Mouse (Mus musculus) MEL (cell line): ENCODE data around the gene 1700029I15Rik. TPM values are rescaled to one million over a fixed set of nuclear protein-coding genes. Genes with fewer than 3 reads are reported as not detected.

Source experiments
- DNase-seq: peaks from one replicate; pipeline ENCODE4 v3.0.0; 2011; ENCODE audit warnings: low read depth, low spot score
- H3K27ac ChIP-seq: 2 replicates; pipeline ENCODE4 v1.5.1; 2012; ENCODE audit warnings: low read depth, mild to moderate bottlenecking, control low read depth, low read length, moderate library complexity; ENCODE audit not compliant: control insufficient read depth
- H3K27me3 ChIP-seq, 2 experiments: fragments of 150-350 bp in 1 of 2; sonication (generic) in 1 of 2; 2 replicates each; pipeline ENCODE4 v1.6.1; 2012; ENCODE audit warnings: low read length in 2 of 2, mild to moderate bottlenecking in 2 of 2, improper control_type of control experiment in 1 of 2, moderate library complexity in 1 of 2; ENCODE audit not compliant: insufficient read depth in 2 of 2, control insufficient read depth in 1 of 2
- H3K36me3 ChIP-seq, 2 experiments: 2 replicates each; pipeline ENCODE4 v1.6.1; 2012 to 2014; ENCODE audit warnings: low read length in 2 of 2, improper control_type of control experiment in 1 of 2, inconsistent platforms in 1 of 2, mild to moderate bottlenecking in 1 of 2; ENCODE audit not compliant: insufficient read depth in 2 of 2, control insufficient read depth in 1 of 2
- H3K4me1 ChIP-seq, 2 experiments: fragments of 150-350 bp in 1 of 2; sonication (generic) in 1 of 2; 2 replicates each; pipeline ENCODE4 v1.6.1; 2012; ENCODE audit warnings: low read length in 2 of 2, improper control_type of control experiment in 1 of 2, mild to moderate bottlenecking in 1 of 2; ENCODE audit not compliant: insufficient read depth in 2 of 2, control insufficient read depth in 1 of 2
- H3K4me3 ChIP-seq, 2 experiments: fragments of 150-350 bp in 1 of 2; sonication (generic) in 1 of 2; 2 replicates each; pipeline ENCODE4 v1.5.1; 2012; ENCODE audit warnings: low read depth in 2 of 2, low read length in 2 of 2, mild to moderate bottlenecking in 2 of 2, moderate library complexity in 2 of 2, control low read depth in 1 of 2, improper control_type of control experiment in 1 of 2; ENCODE audit not compliant: control insufficient read depth in 1 of 2, insufficient read depth in 1 of 2
- H3K79me2 ChIP-seq: 2 replicates; pipeline ENCODE4 v1.6.1; 2012; ENCODE audit warnings: mild to moderate bottlenecking, low read length, moderate library complexity; ENCODE audit not compliant: control insufficient read depth, poor library complexity, insufficient read depth
- H3K9ac ChIP-seq: 2 replicates; pipeline ENCODE4 v1.6.1; 2012; ENCODE audit warnings: low read depth, mild to moderate bottlenecking, control low read depth, low read length, moderate library complexity; ENCODE audit not compliant: control insufficient read depth, poor library complexity, severe bottlenecking
- H3K9me3 ChIP-seq: fragments of 150-350 bp; sonication (generic); replicated peaks from 2 replicates; pipeline ENCODE4 v1.6.1; 2012; ENCODE audit warnings: mild to moderate bottlenecking, low read length, improper control_type of control experiment, moderate library complexity; ENCODE audit not compliant: insufficient read depth
- BHLHE40 ChIP-seq: IDR thresholded peaks from 2 replicates; pipeline ENCODE4 v1.6.1; 2012; ENCODE audit warnings: low read depth, mild to moderate bottlenecking, inconsistent platforms, low read length, improper control_type of control experiment, borderline replicate concordance
- CHD1 ChIP-seq: IDR thresholded peaks from 2 replicates; pipeline ENCODE4 v1.6.1; 2012; ENCODE audit warnings: low read depth, mild to moderate bottlenecking, inconsistent platforms, low read length, improper control_type of control experiment
- CHD2 ChIP-seq: IDR thresholded peaks from 2 replicates; pipeline ENCODE4 v1.6.1; 2011; ENCODE audit warnings: low read length, improper control_type of control experiment
- CTCF ChIP-seq, 3 experiments: IDR thresholded peaks in 2 of 3; conservative IDR thresholded peaks in 1 of 3; 2 replicates each; pipeline ENCODE4 v1.5.1; 2011 to 2012; ENCODE audit warnings: low read length in 3 of 3, low read depth in 2 of 3, mild to moderate bottlenecking in 2 of 3, improper control_type of control experiment in 1 of 3, inconsistent platforms in 1 of 3, mixed read lengths in 1 of 3, moderate library complexity in 1 of 3; ENCODE audit not compliant: control insufficient read depth in 1 of 3, insufficient read depth in 1 of 3, poor library complexity in 1 of 3, severe bottlenecking in 1 of 3
- E2F4 ChIP-seq: IDR thresholded peaks from 2 replicates; pipeline ENCODE4 v1.6.1; 2011; ENCODE audit warnings: low read depth, low read length, improper control_type of control experiment, borderline replicate concordance
- ELF1 ChIP-seq: IDR thresholded peaks from 2 replicates; pipeline ENCODE4 v1.6.1; 2014; ENCODE audit warnings: low read depth, mild to moderate bottlenecking, inconsistent platforms, low read length, improper control_type of control experiment, moderate library complexity
- EP300 ChIP-seq, 2 experiments: IDR thresholded peaks; 2 replicates each; pipeline ENCODE4 v1.6.1; 2011; ENCODE audit warnings: improper control_type of control experiment in 2 of 2, low read length in 2 of 2, low read depth in 1 of 2, mild to moderate bottlenecking in 1 of 2
- GABPA ChIP-seq: IDR thresholded peaks from 2 replicates; pipeline ENCODE4 v1.6.1; 2012; ENCODE audit warnings: low read depth, mild to moderate bottlenecking, inconsistent platforms, low read length, improper control_type of control experiment, moderate library complexity
- GATA1 ChIP-seq: IDR thresholded peaks from 2 replicates; pipeline ENCODE4 v1.6.1; 2011; ENCODE audit warnings: low read depth, low read length, improper control_type of control experiment
- KAT2A ChIP-seq: conservative IDR thresholded peaks from 2 replicates; pipeline ENCODE4 v1.6.1; 2012; ENCODE audit warnings: low read depth, low read length, improper control_type of control experiment, inconsistent platforms
- MAX ChIP-seq: IDR thresholded peaks from 2 replicates; pipeline ENCODE4 v1.6.1; 2011; ENCODE audit warnings: low read length, improper control_type of control experiment
- MAZ ChIP-seq: IDR thresholded peaks from 2 replicates; pipeline ENCODE4 v1.6.1; 2012; ENCODE audit warnings: low read depth, mild to moderate bottlenecking, inconsistent platforms, low read length, improper control_type of control experiment
- MEF2A ChIP-seq: IDR thresholded peaks from 2 replicates; pipeline ENCODE4 v1.6.1; 2014; ENCODE audit warnings: low read depth, mild to moderate bottlenecking, inconsistent platforms, low read length, improper control_type of control experiment; ENCODE audit not compliant: poor library complexity, insufficient replicate concordance, severe bottlenecking; ENCODE audit errors: extremely low read depth
- MXI1 ChIP-seq: IDR thresholded peaks from 2 replicates; pipeline ENCODE4 v1.6.1; 2011; ENCODE audit warnings: mild to moderate bottlenecking, low read depth, low read length, improper control_type of control experiment
- MYB ChIP-seq: IDR thresholded peaks from 2 replicates; pipeline ENCODE4 v1.6.1; 2011; ENCODE audit warnings: mild to moderate bottlenecking, low read depth, low read length, improper control_type of control experiment
- NRF1 ChIP-seq: IDR thresholded peaks from 2 replicates; pipeline ENCODE4 v1.6.1; 2014; ENCODE audit warnings: low read depth, mild to moderate bottlenecking, inconsistent platforms, low read length, improper control_type of control experiment, moderate library complexity; ENCODE audit not compliant: poor library complexity, insufficient read depth, severe bottlenecking
- POLR2A ChIP-seq, 2 experiments: IDR thresholded peaks; 2 replicates each; pipeline ENCODE4 v1.6.1; 2011 to 2012; ENCODE audit warnings: low read length in 2 of 2, mild to moderate bottlenecking in 2 of 2, control low read depth in 1 of 2, improper control_type of control experiment in 1 of 2, low read depth in 1 of 2, moderate library complexity in 1 of 2; ENCODE audit not compliant: control insufficient read depth in 1 of 2, insufficient read depth in 1 of 2, poor library complexity in 1 of 2
- POLR2AphosphoS2 ChIP-seq: IDR thresholded peaks from 2 replicates; pipeline ENCODE4 v1.6.1; 2011; ENCODE audit warnings: low read length, improper control_type of control experiment
- RCOR1 ChIP-seq: IDR thresholded peaks from 2 replicates; pipeline ENCODE4 v1.6.1; 2012; ENCODE audit warnings: low read depth, mild to moderate bottlenecking, inconsistent platforms, low read length, improper control_type of control experiment
- SIN3A ChIP-seq: IDR thresholded peaks from 2 replicates; pipeline ENCODE4 v1.6.1; 2012; ENCODE audit warnings: low read length, improper control_type of control experiment, inconsistent platforms
- TCF12 ChIP-seq: IDR thresholded peaks from 2 replicates; pipeline ENCODE4 v1.6.1; 2014; ENCODE audit warnings: low read depth, mild to moderate bottlenecking, inconsistent platforms, low read length, improper control_type of control experiment, moderate library complexity
- UBTF ChIP-seq: IDR thresholded peaks from 2 replicates; pipeline ENCODE4 v1.6.1; 2012; ENCODE audit warnings: low read depth, mild to moderate bottlenecking, inconsistent platforms, low read length, improper control_type of control experiment, moderate library complexity, borderline replicate concordance; ENCODE audit not compliant: insufficient read depth
- USF1 ChIP-seq: IDR thresholded peaks from 2 replicates; pipeline ENCODE4 v1.6.1; 2014; ENCODE audit warnings: low read depth, mild to moderate bottlenecking, inconsistent platforms, low read length, improper control_type of control experiment, moderate library complexity
- ZC3H11A ChIP-seq: IDR thresholded peaks from 2 replicates; pipeline ENCODE4 v1.6.1; 2012; ENCODE audit warnings: low read depth, mild to moderate bottlenecking, inconsistent platforms, low read length, improper control_type of control experiment
- polyA plus RNA-seq, 2 experiments: library from polyadenylated mRNA; stranded (reverse) in 1 of 2; unstranded in 1 of 2; fragments of >175 nt in 1 of 2; fragments of >200 nt in 1 of 2; gene quantifications; 2 replicates each; pipeline versions ENCODE4 v1.2.1 to v1.2.4; 2012; ENCODE audit warnings: low replicate concordance in 2 of 2, low read depth in 1 of 2; ENCODE audit not compliant: insufficient read length in 2 of 2, insufficient read depth in 1 of 2, missing spikeins in 1 of 2
- total RNA-seq: library from RNA; depleted of rRNA; stranded (reverse); fragments of 300-350 nt; gene quantifications from 2 replicates; pipeline ENCODE4 v1.2.3, GENCODE M21; 2012

The 1700029I15Rik gene
- total and polyA plus RNA-seq, 3 experiments: 0.65 to 3.2 TPM; not detected in 1

- Histone ChIP-seq H3K9ac (no peak overlapping the region), H3K27ac (no peak overlapping the region), H3K79me2 (no peaks in the 10 kb centered on the region), H3K4me3 (no peak overlapping the region), H3K27me3 (no peaks in the 10 kb centered on the region), H3K9me3 (no peaks in the 10 kb centered on the region), H3K4me1 (0 out of 4 replicates have a peak, but pooled peaks cover 0 to 5% of the 10 kb centered on the region in 2 experiments), H3K36me3 (peaks cover 0 to 7% of the 10 kb centered on the region in 2 experiments; a peak in 3 of 4 replicates)
- TF ChIP-seq SIN3A (no peak), ELF1 (no peak), RCOR1 (no peak), EP300 (IDR thresholded peaks at IDR 0.05; ENCODE audit: low read depth in 1 of 2, low read length in 2 of 2) (no peak), CHD1 (no peak), BHLHE40 (no peak), UBTF (no peak), GABPA (no peak), MAX (no peak), MEF2A (no peak), CTCF (IDR thresholded peaks at IDR 0.05 in 2 of 3, conservative IDR thresholded peaks at IDR 0.05 in 1 of 3; ENCODE audit: control insufficient read depth in 1 of 3, insufficient read depth in 1 of 3, low read depth in 2 of 3, low read length in 3 of 3, poor library complexity in 1 of 3, severe bottlenecking in 1 of 3) (no peak), POLR2AphosphoS2 (no peak), E2F4 (no peak)
- no peak for DNase-seq
Observed at GRCm38 (mm10) chr2:92402591-92403326, 20.4 kb downstream of the 1700029I15Rik start.

- Histone ChIP-seq H3K9me3 (no peaks in the 10 kb centered on the region), H3K36me3 (peaks cover 0 to 10% of the 10 kb centered on the region in 2 experiments; a peak in 3 of 4 replicates), H3K79me2 (no peaks in the 10 kb centered on the region), H3K4me3 (no peak overlapping the region), H3K9ac (no peak overlapping the region), H3K27me3 (no peaks in the 10 kb centered on the region), H3K27ac (no peak overlapping the region), H3K4me1 (0 out of 4 replicates have a peak, but pooled peaks cover 0 to 5% of the 10 kb centered on the region in 2 experiments)
- no peak for DNase-seq
- no peak for TF ChIP-seq MAX
- TF ChIP-seq ZC3H11A: no peak
- no peak for TF ChIP-seq USF1
- TF ChIP-seq CTCF (IDR thresholded peaks at IDR 0.05 in 2 of 3, conservative IDR thresholded peaks at IDR 0.05 in 1 of 3; ENCODE audit: control insufficient read depth in 1 of 3, insufficient read depth in 1 of 3, low read depth in 2 of 3, low read length in 3 of 3, poor library complexity in 1 of 3, severe bottlenecking in 1 of 3): no peak
- TF ChIP-seq BHLHE40: no peak
- no peak for TF ChIP-seq ELF1
- TF ChIP-seq KAT2A: no peak
- no peak for TF ChIP-seq UBTF
- TF ChIP-seq MYB: no peak
- TF ChIP-seq MXI1: no peak
- TF ChIP-seq TCF12: no peak
- no peak; the same call in 1 of the 2 replicates for TF ChIP-seq POLR2AphosphoS2
- TF ChIP-seq MAZ: no peak
- no peak for TF ChIP-seq RCOR1
- no peak for TF ChIP-seq POLR2A (IDR thresholded peaks at IDR 0.05; ENCODE audit: control insufficient read depth in 1 of 2, insufficient read depth in 1 of 2, low read depth in 1 of 2, low read length in 2 of 2, poor library complexity in 1 of 2)
- TF ChIP-seq E2F4: no peak
- no peak for TF ChIP-seq GATA1
- TF ChIP-seq MEF2A: no peak
- no peak for TF ChIP-seq CHD2
- TF ChIP-seq NRF1: no peak
Observed at GRCm38 (mm10) chr2:92403776-92404319, 21.5 kb downstream of the 1700029I15Rik start.
